In the genomic region with DNA sequence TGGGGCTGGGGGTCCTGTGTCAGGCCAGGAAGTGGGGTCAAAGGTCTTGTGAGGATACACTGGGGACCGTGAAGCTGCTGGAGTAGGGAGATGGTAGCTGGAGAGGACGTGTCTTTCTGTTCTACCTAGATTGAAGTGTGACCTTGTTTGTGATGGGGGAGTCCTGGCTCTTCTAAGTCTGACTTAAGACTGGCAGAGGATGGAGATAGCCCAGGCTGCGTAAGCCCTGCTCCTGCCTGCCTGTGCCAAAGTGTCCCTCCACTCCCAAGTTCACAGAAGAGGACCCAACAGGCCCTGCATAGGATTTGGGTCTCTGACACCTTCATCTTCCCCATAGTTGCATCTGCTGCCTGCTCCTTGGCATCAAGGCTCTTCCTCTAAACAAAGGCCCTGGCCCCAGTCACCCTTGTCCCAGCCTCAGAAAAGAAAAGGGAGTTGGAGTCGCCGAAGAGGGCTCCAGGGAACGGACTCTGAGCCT, we compare ENCODE assay signal across 9 mouse cellular contexts. TPM values are rescaled to one million over a fixed set of nuclear protein-coding genes. Genes with fewer than 3 reads are reported as not detected.
A peak's percentile ranks its signal among the peaks of the same experiment; 100 is the strongest.
DNase-seq lines count a peak whose midpoint lies in the region; ATAC-seq lines count a peak whose summit lies in the region.
"Had no signal": no experiment of that assay in that cellular context is flagged by ENCODE, and none has a peak within 500 bp of the region (broad histone marks: within the 10 kb centered on the region; RNA-seq: fewer than 3 reads in every experiment).

No protein-coding gene starts in this region.

- H3K27ac ChIP-seq in kidney, embryonic 14.5 days (ENCODE audit: low read depth, low read length) = no peak overlapping the region
- peak overlapping the region; percentile 86 for H3K27ac ChIP-seq in hindbrain, embryonic 11.5 days (ENCODE audit: low read depth, low read length)
- peak overlapping the region; percentile 87 for H3K27ac ChIP-seq in midbrain, embryonic 16.5 days (ENCODE audit: low read length)

- peaks cover 9% of the 10 kb centered on the region; the same call in 1 of the 2 replicates for H3K36me3 ChIP-seq in kidney, embryonic 14.5 days (ENCODE audit: control insufficient read depth, insufficient read depth, low read length)
- H3K36me3 ChIP-seq in hindbrain, embryonic 11.5 days (ENCODE audit: control insufficient read depth, insufficient read depth, low read length) = peaks cover 3% of the 10 kb centered on the region; the same call in 1 of the 2 replicates
- peaks cover 13% of the 10 kb centered on the region for H3K36me3 ChIP-seq in midbrain, embryonic 16.5 days (ENCODE audit: control insufficient read depth, insufficient read depth, low read length)

- no peak overlapping the region for H3K9ac ChIP-seq in kidney, embryonic 14.5 days (ENCODE audit: low read depth, low read length)
- H3K9ac ChIP-seq in hindbrain, embryonic 11.5 days (ENCODE audit: low read depth, low read length) = peak overlapping the region; percentile 44
- peak overlapping the region; percentile 74 for H3K9ac ChIP-seq in midbrain, embryonic 16.5 days (ENCODE audit: low read depth, low read length)

- peaks cover 31% of the 10 kb centered on the region for H3K4me1 ChIP-seq in kidney, embryonic 14.5 days (ENCODE audit: control insufficient read depth, insufficient read depth, low read length)
- H3K4me1 ChIP-seq in hindbrain, embryonic 11.5 days (replicated peaks; ENCODE audit: control insufficient read depth, insufficient read depth, low read length) = peaks cover 20% of the 10 kb centered on the region
- H3K4me1 ChIP-seq in midbrain, embryonic 16.5 days (ENCODE audit: control insufficient read depth, insufficient read depth, low read length) = peaks cover 38% of the 10 kb centered on the region

- peak overlapping the region; percentile 64 for H3K4me2 ChIP-seq in kidney, embryonic 14.5 days (replicated peaks; ENCODE audit: low read depth, low read length)
- peak overlapping the region; percentile 68 for H3K4me2 ChIP-seq in hindbrain, embryonic 11.5 days (replicated peaks; ENCODE audit: low read depth, low read length)
- H3K4me2 ChIP-seq in midbrain, embryonic 16.5 days (ENCODE audit: low read length) = peak overlapping the region; percentile 92

- peaks cover 11% of the 10 kb centered on the region for H3K27me3 ChIP-seq in kidney, embryonic 14.5 days (ENCODE audit: control insufficient read depth, insufficient read depth, low read length)
- no peaks in the 10 kb centered on the region for H3K27me3 ChIP-seq in hindbrain, embryonic 11.5 days (ENCODE audit: control insufficient read depth, insufficient read depth, low read length)
- H3K27me3 ChIP-seq in midbrain, embryonic 16.5 days (ENCODE audit: control insufficient read depth, insufficient read depth, low read depth, low read length) = no peaks in the 10 kb centered on the region

- H3K9me3 ChIP-seq in kidney, embryonic 14.5 days (ENCODE audit: control insufficient read depth, low read length) = no peaks in the 10 kb centered on the region
- no peaks in the 10 kb centered on the region for H3K9me3 ChIP-seq in hindbrain, embryonic 11.5 days (ENCODE audit: control insufficient read depth, low read length)
- no peaks in the 10 kb centered on the region for H3K9me3 ChIP-seq in midbrain, embryonic 16.5 days (replicated peaks; ENCODE audit: control insufficient read depth, low read length, poor library complexity, severe bottlenecking)

- no peak for ATAC-seq in kidney, embryonic 14.5 days (ENCODE audit: low FRiP score, low TSS enrichment)
- no peak for ATAC-seq in hindbrain, embryonic 11.5 days (ENCODE audit: low FRiP score)
- no peak for ATAC-seq in midbrain, embryonic 16.5 days

- 15% methylated on average over 6 of the region's 6 CpGs for WGBS in kidney, embryonic 14.5 days
- WGBS in hindbrain, embryonic 11.5 days = 6% methylated on average over 6 of the region's 6 CpGs
- 15% methylated on average over 6 of the region's 6 CpGs for WGBS in midbrain, embryonic 16.5 days

- no peak for DNase-seq in kidney, adult 11 months
- DNase-seq in cerebellum, postnatal 14 days = peak; percentile 38 to 43
- DNase-seq in hindbrain, embryonic 11.5 days (ENCODE audit: low spot score) = peak; percentile 42
- DNase-seq in frontal cortex, postnatal 25 days (ENCODE audit: low spot score in 2 of 2) = no peak
- DNase-seq in embryo, embryonic 10 days (ENCODE audit: low spot score) = no peak
- DNase-seq in adrenal gland, postnatal 25 days = no peak
- DNase-seq: lung, adult 2 months had no signal

- peak overlapping the region; percentile 46 for H3K4me3 ChIP-seq in kidney, embryonic 14.5 days (ENCODE audit: low read length)
- H3K4me3 ChIP-seq in hindbrain, embryonic 11.5 days (ENCODE audit: low read depth, low read length) = peak overlapping the region; percentile 35
- peak overlapping the region; percentile 62 for H3K4me3 ChIP-seq in midbrain, embryonic 16.5 days (ENCODE audit: low read depth, low read length)

RNA-seq across cellular contexts. Expression of gene Map1a, which starts 7.4 kb away (rescaled TPM):
- polyA plus RNA-seq in kidney, embryonic 14.5 days (2014; fragmentation: Nextera tagmentation; extraction: Ambion mirVana) = 5.8 and 7.0 TPM in 2 replicates
- 14.9 and 20.8 TPM in 2 replicates for polyA plus RNA-seq in hindbrain, embryonic 11.5 days (2014; fragmentation: Nextera tagmentation; extraction: Ambion mirVana)
- 17.0 and 20.1 TPM in 2 replicates for polyA plus RNA-seq in midbrain, embryonic 16.5 days (2015; fragmentation: Nextera tagmentation; extraction: Ambion mirVana)
- 4.9 and 6.2 TPM in 2 replicates for total RNA-seq in adrenal gland, postnatal 25 days (2021)

RNA-seq across cellular contexts. Expression of gene Trp53bp1, which starts 25.6 kb away (rescaled TPM):
- 55.0 and 91.9 TPM in 2 replicates for polyA plus RNA-seq in kidney, embryonic 14.5 days (2014; fragmentation: Nextera tagmentation; extraction: Ambion mirVana)
- polyA plus RNA-seq in hindbrain, embryonic 11.5 days (2014; fragmentation: Nextera tagmentation; extraction: Ambion mirVana) = 132 and 164 TPM in 2 replicates
- polyA plus RNA-seq in midbrain, embryonic 16.5 days (2015; fragmentation: Nextera tagmentation; extraction: Ambion mirVana) = 170 and 193 TPM in 2 replicates
- total RNA-seq in adrenal gland, postnatal 25 days (2021) = 82.8 and 89.4 TPM in 2 replicates

RNA-seq across cellular contexts. Expression of gene Ppip5k1, which starts 58.4 kb away (rescaled TPM):
- polyA plus RNA-seq in kidney, embryonic 14.5 days (2014; fragmentation: Nextera tagmentation; extraction: Ambion mirVana) = 10.1 and 13.3 TPM in 2 replicates
- 10.9 and 11.8 TPM in 2 replicates for polyA plus RNA-seq in hindbrain, embryonic 11.5 days (2014; fragmentation: Nextera tagmentation; extraction: Ambion mirVana)
- 23.3 and 24.5 TPM in 2 replicates for polyA plus RNA-seq in midbrain, embryonic 16.5 days (2015; fragmentation: Nextera tagmentation; extraction: Ambion mirVana)
- 51.9 and 56.6 TPM in 2 replicates for total RNA-seq in adrenal gland, postnatal 25 days (2021)

Comparison
In these comparisons a context has a peak if more than half of its experiments do, and no peak if none do; other contexts are left out.
1. DNase-seq: peak in cerebellum, postnatal 14 days (2 of 2) and hindbrain, embryonic 11.5 days (single experiment); none in kidney, adult 11 months (single experiment), frontal cortex, postnatal 25 days (0 of 2), embryo, embryonic 10 days (single experiment) and adrenal gland, postnatal 25 days (single experiment).
2. Peak in every context shown above with its lines, with median percentiles within 50 percentile points of each other: H3K4me2 ChIP-seq and H3K4me3 ChIP-seq.